Mouse (Mus musculus) skeletal muscle tissue, adult 2 months (tissue): ENCODE results near the gene Kdelr1.

ENCODE experiments used
- DNase-seq: peaks from one replicate; pipeline ENCODE4 v3.0.0-alpha.2; 2012; ENCODE audit warnings: low read depth, low spot score

The Kdelr1 gene

DNA sequence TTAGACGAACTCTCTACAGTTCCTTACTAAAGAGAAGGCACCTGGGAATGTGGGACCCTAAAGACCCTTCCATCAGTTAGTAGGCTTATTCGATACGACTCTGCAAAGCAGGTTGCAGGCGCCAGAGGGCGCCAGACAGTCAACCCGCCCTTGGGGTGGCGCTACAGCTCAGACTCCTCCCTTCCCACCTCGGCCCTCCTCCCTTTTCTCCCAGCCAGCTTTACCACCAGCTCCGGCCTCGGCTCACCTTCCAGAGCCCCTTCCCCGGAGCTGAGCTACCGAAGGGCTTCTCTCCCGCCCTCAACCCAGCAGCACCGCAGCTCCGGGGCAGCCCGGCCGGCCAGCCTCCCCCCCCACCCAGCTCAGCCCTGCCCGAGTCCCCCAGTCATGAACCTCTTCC, at the start of gene Kdelr1:
Gene Kdelr1 (plus strand): TSS at position 149 of the 400 bp plus-strand sequence.
- peak; percentile 82 for DNase-seq

DNA sequence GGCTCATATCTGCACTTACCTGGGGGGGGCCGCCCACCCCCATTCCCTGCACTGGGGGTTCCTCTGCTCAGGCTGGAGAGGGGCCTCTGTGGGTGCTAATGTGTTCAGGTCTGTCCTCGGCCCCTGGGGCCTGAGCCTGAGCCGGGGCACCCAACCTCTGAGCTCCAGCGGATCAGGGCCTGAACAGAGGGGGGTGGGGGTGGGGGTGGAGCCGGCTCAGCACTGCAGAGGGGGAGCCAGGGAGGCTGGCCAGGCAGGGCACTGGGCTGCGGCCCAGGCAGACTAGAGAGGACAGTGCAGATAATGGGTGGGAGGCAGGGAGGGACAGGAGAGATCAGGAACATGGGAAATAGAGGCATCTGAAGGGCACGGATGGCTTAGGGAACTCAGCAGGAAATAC, 48.0 kb upstream of the Kdelr1 start, which contains the start of gene Kcnj14:
Gene Kcnj14 (minus strand): TSS at position 185 of the 400 bp plus-strand sequence.
- DNase-seq = no peak

DNA sequence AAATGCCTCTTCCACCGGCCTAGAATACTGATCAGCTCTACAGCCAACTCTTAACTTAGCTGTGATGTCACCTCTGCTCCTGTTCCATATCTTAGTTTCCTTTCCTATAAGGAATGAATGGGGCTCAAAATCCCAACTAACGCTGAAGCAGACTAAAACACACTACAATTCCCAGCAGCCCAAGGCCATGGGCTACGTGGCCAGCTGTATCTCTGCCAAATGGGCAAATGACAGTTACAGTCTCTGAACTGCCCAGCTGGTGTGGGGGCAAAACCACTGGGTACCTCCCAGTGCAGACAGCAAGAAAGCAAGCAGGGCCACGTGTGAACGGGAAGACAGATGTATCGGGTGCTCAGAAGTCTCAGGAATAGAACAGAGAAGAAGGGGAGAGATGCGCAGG, 45.9 kb upstream of the Kdelr1 start:
- no peak for DNase-seq

DNA sequence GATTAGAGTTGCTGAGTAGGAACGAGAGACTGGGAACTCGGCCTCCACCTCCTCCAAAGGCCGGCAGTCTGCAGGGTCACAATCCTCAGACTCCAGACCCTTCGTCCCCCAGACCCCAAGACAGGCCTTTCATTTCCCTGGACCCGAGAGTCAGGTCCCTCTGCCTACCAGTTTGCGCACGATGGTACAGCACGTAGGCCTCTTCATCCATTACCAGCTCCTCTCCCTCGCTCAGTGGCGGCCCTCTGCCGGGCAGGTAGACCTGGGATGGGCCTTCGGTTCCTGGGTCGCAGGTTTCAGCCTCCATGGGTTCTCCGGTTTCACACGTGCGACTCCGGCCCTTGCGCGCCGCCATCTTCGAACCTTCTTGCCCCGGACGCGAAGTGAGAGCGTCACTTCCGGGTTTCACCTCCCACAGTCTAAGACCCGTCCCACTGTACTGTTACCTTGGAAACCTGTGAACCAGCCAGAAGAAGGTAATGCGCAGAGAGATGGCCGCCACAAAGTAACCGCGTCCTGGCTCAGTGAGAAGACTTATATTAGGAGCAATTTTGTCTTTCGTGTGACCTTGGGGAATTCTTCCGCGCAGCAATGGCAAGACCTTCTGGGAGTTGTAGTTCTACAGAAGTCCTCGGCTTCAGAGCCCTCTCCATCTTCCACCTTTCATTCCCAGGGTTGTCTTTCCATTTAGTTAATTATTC, 42.0 kb upstream of the Kdelr1 start, which contains the start of gene Grwd1:
Gene Grwd1 (minus strand): TSS at position 518 of the 701 bp plus-strand sequence.
- DNase-seq = peak; percentile 77

DNA sequence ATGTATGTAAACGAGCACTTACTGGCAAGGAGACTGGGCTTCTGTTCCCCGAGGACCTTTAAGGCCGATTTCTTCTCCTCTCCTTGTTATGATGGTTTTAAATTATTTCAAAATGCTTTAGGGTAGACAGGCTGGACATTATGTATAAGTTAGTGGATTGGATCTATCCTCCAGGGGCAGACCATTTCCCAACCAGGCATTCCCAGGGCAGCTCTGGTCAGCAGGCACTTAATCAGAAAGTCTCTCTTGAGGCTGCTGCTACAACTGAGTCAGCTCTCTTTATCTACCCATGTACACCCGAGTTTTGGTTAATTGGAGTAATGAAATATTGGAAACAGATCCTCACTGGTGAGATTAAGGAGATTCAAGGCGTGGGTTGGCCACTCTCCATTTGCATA, 41.4 kb upstream of the Kdelr1 start:
- no peak for DNase-seq

DNA sequence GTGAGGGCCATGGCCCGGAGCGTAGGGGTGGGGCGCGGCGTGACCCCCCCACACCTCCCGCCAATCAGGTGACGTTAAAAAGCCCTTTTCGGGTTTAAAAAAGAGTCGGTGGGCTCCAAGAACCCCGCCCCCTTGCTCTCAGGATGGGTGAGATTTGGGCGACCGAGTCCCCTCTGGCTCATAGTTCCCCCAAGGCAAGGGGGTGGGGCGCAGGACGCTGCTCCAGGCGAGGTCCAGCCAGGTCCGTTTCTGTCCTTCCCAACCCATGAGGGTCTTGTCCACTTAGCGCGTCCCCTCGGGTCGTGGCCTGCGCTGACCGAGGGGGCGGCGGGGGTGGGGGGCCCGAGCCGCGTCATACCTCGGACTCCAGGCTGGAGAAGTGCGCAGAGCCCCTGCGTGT, 40.1 kb upstream of the Kdelr1 start:
- DNase-seq = no peak

DNA sequence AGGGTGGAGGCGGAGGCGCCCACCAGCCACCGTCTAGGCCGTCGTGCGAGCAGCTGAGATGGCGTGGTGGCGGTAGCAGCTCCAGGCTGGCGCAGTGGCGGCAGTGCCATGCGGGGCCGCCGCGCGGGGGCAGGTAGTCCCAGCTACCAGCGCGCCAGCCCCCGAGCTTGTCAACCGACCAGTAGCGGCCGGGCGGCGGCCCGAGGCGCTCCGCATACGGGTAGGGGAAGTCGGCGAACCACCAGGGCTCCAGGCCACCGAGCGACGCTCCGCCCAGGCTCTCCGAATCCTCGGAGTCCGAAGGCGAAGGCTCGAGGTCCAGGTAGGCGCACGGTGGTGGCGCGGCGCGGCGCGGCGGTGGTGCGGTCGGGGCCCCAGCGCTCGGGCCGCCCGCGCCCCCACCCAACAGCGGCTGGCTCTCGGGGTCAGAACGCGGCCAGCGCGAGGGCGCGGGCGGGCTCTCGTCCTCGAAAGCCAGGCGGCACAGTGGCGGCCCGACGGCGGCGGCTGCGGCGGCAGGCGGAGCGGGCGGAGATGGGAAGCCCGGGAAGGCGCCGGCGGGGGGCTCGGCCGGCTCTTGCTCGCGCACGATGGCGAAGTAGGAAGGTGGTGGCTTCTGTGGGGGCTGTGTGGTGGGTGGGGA, 39.3 kb upstream of the Kdelr1 start:
- no peak for DNase-seq

DNA sequence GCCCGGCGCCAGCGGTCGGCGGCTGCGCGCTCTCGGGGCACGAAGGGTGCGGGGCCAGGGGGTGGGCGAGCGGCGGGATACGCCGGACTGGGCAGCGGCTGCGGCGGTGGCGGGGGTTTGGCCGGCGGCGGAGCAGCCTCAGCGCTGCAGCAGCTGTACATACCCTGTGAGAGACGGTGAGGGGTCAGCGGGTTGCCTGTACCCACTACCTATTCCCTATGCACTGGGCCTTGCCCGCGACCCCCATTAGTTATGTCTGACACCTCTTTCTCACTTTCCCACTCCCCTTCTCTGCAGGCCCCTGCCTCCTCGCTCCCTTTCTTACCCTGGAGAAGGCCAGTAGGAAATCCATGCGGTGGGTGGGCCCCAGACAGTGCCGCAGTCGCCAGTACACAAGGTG, 38.6 kb upstream of the Kdelr1 start:
- no peak for DNase-seq

DNA sequence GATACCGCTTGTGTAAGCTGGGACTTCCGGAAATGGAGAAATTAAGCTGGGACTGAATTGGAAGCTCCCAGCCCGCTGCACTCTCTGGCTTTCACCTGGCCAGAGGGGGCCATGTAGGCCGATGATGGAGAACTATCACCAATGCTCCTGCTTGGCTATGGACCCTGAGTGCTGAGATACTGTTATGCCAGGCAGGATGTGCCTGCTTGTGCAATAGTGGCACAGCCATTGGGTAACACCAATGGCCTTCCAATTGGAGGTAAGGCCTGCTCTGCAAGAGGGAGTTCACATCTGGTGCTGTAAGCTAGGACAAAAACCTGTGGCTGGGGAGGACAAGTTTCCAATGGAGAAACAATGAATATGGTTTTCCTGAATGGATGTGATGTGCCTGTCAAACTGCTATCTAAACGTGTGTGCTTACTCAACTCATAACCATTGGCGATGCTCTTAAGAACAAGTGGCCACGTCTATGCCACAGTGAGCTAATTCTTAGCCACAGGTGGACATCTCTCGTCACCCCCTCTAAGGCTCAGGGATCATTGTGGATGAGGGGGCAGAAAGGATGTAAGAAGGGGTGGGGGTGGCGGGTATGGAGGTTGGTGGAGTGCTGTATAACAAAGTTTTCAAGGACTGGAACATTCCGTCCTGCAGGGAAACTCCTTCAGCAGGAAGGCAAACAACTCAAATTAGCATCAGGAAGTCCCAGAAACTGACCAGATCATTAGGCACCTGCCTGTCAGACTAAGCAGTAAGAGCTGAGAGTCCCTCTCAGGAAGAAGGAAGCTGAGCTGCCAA, 29.4 kb upstream of the Kdelr1 start:
- DNase-seq = no peak

DNA sequence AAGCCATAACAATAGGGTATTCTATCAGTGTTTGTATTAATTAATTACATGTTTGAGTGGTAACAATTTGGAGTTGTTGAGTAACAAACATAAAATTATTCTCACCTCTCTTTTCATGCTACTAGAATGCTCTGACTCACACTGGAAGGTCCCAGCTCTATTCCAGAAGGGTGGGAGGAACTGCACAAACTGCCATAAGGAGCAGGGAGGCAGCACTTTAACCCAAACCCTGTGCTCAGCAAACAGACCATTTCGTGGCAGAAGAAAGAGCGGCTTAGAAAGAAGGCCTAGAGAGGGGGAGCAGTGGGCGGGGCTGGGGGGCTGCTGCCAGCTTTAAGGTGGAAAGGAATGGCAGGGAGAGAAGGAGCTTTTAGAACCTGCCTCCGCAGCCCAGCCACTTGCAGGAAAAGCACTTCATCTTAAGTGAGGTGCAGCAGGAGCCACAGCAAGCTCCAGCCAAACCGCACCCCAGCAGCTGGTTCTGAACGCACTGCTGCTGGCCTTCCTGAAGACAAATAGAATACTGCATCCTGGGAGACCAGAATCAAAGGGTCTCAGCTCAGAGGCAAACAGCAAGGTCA, 24.0 kb upstream of the Kdelr1 start:
- DNase-seq = no peak

DNA sequence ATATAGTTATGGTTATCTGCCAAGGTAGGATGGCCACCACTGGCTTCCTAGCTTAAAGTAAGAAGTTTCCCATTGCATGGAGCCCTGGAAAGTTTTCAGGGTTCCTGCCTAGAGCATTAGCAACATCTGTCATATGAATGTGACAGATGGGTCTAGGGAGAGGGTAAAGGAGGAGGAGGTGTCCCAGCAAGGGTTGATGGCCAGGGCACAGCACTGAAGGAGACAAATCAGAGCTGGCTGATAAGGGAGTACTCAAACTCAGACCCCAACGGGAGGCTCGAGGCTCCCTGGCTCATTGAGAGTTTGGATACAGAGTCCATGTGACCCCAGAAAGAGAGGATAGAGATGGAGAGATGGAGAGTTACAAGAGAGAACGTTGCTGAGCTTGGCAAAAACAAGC, 21.9 kb upstream of the Kdelr1 start:
- DNase-seq = no peak

DNA sequence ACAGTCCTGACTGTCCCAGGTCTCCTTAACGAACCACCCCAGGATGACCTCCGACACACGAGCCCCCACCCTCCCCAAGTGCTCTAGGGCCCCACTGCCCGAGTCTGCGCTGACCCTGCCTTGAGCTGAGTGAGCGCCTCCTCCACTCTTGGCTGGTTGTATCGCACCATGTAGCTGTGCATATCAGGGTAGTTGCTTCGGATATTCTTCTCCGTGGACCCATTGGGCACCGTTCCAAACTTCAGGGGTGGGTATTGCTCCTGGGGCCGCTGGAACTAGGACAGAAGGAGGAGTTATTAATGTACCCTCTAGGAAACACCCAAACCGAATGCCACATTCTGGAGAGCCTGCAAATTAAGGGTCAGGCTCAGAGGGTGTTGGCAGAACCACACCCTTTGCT, 19.5 kb upstream of the Kdelr1 start:
- DNase-seq = no peak

DNA sequence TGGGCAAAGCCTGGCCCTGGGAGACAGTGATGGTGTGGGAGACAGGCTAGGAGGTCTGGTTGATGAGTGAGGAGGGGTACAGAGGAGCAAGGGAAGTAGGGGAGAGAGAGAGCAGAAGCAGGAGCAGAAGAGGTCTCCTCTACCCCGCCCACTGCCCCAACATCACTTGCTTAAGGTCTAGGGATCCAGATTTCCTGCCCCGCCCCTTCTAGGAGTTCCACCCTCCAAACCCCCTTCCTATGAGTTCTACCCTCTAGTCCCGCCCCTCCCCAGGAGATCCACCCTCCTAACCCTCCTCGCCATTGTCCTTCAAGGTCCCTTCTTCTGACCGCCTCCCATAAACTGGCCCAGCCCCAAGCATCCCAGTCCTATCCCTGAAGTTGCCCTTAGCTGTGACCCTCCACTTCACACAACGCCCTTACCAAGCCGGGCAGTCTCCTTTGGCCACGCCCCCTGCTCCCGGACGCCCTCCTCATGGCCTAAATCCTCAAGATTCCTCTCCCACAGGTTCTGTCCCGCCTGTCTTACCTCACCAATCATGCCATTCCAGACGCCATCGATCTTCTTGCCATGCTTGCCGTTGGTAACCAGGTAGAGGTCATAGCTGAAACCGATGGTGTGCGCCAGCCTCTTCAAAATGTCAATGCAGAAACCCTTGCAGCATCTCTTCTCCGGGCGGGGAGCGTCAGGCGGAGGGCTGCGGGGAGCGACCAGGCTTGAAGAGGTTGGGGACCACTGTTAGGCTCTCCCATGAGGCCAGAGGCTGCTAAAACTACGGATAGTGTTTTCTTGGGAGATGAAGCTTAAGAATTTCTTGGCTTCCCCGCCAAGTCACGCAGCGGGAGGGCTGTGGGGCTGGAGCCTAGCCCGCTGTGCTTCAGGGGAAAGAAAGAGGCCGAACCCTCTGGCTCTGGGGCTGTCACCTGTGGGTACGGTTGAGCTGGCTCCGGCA, 15.3 kb upstream of the Kdelr1 start:
- DNase-seq = no peak

DNA sequence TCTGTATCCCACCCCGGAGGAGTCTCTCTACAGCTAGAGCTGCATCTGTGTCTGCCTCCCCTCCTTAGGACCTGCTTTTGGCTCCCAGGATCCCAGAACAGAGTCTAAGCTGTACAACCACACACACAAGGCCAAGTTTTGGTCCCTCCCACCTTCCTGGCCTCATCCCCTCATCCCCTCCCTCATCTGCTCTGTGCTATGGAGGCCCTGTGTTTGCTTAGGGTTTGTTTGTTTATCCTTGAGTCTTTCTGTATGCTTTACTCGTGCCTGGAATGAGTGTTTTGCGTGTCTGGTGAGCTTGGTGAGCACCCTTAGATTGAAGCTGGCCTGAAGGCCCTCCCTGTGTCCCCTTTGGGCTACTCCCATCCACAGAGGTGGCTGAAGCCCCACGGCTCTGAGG, 13.6 kb upstream of the Kdelr1 start:
- no peak for DNase-seq

DNA sequence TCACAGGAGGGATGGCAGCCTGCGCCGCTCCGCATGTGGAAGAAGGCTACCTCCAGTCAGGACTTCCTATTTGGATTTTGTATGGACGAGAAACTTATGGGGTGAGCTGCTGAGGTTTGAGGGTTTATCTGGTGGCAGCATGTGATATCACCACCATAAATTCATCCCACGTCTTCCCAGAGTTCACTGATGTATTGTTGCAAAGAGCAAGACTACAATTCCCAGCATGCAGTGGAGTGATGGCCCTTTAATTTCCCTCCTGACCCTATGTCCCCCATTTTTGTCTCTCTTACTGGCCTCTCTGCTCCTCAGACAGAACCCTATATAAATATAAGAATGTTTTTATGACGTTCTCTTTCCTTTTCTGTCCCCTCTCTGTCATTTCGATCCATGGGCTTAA, 9.8 kb upstream of the Kdelr1 start:
- DNase-seq = no peak

DNA sequence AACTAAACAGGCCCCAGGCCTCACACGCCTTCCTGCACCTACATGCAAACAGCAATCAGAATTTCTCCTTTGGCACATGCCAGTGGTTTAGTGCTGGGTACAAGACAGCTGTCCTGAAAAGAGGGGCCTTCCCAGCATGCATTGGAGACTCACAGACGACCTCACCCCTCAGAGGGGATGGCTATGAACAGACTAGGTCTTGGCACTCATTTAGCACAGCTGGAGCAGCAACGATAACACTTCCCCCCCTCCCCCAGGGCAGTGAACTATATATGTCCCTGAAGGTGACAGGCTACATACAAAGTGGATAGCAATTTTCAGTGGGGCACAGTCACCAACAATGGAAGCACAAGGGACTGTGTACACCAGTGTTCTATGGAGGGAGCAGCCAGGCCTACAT, 8.1 kb upstream of the Kdelr1 start:
- no peak for DNase-seq

DNA sequence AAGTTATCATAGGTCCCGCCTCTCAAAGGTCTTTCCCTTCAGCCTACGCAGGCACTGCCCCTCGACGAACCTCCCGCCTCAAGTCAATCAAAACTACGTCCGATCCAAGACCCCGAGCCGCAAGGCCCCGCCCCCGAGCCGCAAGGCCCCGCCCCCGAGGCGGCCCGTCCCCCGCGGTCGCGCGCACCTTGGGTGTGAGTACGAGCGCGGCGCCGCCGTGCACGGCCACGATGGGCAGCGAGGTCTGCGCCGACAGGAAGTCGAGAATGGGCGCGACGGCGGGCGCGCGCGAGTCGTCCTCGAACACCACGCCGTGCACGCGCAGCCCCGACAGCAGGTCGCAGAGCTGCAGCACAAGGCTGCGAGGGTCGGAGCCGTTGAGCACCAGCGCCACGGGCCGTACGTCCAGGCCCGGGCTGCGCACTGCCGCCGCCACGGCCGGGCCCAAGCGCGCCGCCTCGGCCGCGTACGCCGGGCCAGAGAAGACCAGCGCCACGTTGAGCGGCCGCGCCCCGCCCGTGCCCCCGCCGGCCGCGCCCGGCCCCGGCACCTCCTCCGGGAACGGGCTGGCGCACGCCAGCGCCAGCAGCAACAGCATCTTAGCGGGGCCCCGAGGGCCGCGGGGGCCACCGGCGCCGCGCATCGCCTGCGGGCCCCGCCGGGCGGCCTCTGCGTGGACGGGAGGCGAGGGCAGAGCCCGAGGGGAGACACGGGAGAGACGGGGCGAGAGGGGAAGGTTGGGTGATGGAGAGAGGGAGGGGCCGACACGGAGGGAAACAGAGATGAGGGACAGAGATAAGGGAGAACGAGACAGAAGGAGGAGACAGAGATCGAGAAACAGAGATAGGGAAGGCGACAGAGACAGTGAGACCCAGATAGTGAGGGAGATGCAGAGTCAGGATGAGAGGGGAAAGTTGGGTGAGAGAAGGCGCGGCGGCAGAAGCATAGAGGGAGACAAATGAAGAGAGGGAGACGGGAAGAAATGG, 6.4 kb upstream of the Kdelr1 start:
- DNase-seq = peak; percentile 75

DNA sequence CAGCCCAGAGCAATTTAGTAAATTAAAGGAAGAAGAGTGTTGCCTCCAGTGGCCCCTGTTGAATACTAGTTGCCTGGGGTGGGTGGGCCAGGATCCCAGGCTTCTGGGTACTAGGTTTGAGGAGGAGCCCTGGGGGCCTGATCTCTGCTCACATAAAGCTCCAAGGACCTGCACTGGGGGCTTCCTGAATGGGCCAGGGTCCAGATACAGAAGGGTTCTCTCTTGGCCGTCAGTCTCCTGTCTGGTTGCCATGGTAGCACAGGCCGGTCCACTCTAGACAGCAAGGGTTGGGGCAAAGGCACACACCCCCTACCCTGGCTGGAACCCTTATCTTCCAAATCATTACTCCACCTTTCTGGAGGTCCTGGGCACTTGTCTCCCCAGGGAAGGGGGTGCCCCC, 4.7 kb upstream of the Kdelr1 start:
- no peak for DNase-seq

DNA sequence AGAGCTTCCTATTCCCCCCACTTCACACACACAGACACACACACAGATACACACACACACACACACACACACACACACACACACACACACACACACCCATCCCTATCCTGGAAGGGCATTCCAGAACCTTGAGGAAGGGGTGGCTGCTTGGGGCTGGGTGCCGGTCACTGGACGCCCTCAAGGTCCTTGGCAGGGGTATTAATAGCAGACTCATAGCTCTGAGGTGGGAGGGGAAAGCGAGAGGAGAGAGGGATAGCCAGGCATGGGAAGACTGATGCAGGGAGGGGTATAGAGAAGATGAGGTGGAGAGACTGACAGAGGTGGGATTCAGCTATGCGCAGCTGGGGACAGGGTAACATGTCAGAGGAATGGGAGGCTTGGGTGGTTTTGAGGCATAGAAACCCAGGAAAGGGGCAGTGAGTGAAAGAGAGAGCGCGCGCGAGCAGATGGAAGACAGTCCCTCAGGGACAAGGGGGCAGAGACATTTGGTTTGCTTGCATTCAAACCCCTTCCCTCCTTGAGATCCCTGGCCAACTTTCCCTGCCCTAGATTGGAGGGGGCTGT, 3.4 kb upstream of the Kdelr1 start:
- no peak for DNase-seq

DNA sequence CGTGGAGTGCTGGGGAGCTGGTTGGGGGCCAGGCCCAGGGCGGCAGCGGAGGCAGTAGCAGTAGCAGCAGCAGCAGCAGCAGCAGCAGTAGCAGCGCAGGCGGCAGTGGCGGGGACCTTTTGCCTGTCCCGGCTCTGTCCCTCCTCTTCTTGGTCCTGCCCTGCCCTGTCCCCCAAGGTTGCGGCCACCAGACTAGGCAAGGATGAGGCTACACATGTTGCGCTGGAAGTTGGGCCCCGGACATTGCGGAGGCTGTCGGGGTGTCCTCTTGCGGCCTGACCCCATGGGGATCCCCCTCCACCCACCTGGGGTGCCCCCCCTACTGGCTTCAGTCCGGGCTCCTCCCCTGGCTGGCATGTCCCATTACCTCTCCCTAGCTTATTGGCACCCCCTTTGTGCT, 2.8 kb upstream of the Kdelr1 start:
- DNase-seq = no peak
